Mouse (Mus musculus) forebrain, embryonic 15.5 days (tissue): ENCODE results near the gene Tbc1d14. TPM values are rescaled to one million over a fixed set of nuclear protein-coding genes. Genes with fewer than 3 reads are reported as not detected.

Experiments used
- ATAC-seq: fragments of 200-750 bp; cut with Nextera tagmentation; replicated peaks from 2 replicates; pipeline ENCODE4 v1.8.0; 2017; ENCODE audit warnings: mild to moderate bottlenecking, moderate TSS enrichment, moderate library complexity
- H3K27ac ChIP-seq: fragments of 300-500 bp; sonication (generic); replicated peaks from 2 replicates; pipeline ENCODE4 v1.5.1; 2015; ENCODE audit warnings: mild to moderate bottlenecking, inconsistent platforms
- H3K27me3 ChIP-seq: fragments of 300-500 bp; sonication (generic); 2 replicates; pipeline ENCODE4 v1.6.1; 2015; ENCODE audit warnings: inconsistent platforms
- H3K36me3 ChIP-seq: fragments of 300-500 bp; sonication (generic); 2 replicates; pipeline ENCODE4 v1.6.1; 2015; ENCODE audit warnings: mild to moderate bottlenecking, inconsistent platforms
- H3K4me1 ChIP-seq: fragments of 300-500 bp; sonication (generic); 2 replicates; pipeline ENCODE4 v1.6.1; 2015; ENCODE audit warnings: inconsistent platforms
- H3K4me2 ChIP-seq: fragments of 300-500 bp; sonication (generic); replicated peaks from 2 replicates; pipeline ENCODE4 v1.6.1; 2015; ENCODE audit warnings: mild to moderate bottlenecking, inconsistent platforms
- H3K4me3 ChIP-seq: fragments of 300-500 bp; sonication (generic); 2 replicates; pipeline ENCODE4 v1.5.1; 2015; ENCODE audit warnings: mild to moderate bottlenecking, inconsistent platforms
- H3K9ac ChIP-seq: fragments of 300-500 bp; sonication (generic); replicated peaks from 2 replicates; pipeline ENCODE4 v1.6.1; 2015; ENCODE audit warnings: mild to moderate bottlenecking, inconsistent platforms
- H3K9me3 ChIP-seq: fragments of 300-500 bp; sonication (generic); 2 replicates; pipeline ENCODE4 v1.6.1; 2016; ENCODE audit warnings: inconsistent platforms
- WGBS: fragments of 180-500 bp; shearing (Covaris S2); methylation state at CpG from one replicate; pipeline ENCODE4 v1.1.7; 2015; ENCODE audit warnings: mixed read lengths; 5-methylcytosine and 5-hydroxymethylcytosine counted together
- polyA plus RNA-seq: library from polyadenylated mRNA; unstranded; fragments of >200 nt; fragmentation: Nextera tagmentation; extraction: Ambion mirVana; gene quantifications from 2 replicates; pipeline ENCODE4 v1.2.1, GENCODE M21; 2015

Gene Tbc1d14
- polyA plus RNA-seq, 1 experiment from 2014 or later: 104 TPM

DNA sequence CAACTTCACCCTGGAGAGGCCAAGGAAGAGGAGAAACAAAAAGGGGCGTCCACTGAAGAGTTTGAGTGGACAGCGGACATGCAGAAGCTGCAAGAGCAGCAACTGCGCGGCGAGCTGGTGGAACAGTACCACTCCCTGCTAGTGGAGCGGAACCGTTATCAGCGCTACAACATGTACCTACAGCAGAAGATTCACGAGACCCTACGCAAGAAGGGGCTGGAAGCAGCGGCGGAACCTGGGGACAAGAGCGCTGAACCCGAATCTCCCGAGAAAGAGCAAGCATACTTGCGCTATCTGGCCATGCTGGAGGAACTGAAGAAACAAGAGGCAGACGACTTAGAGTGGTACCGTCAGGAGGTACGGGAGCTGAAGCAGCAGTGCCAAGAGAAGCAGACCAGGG is 107.8 kb downstream of the Tbc1d14 start:
- no peaks in the 10 kb centered on the region for H3K27me3 ChIP-seq
- no peaks in the 10 kb centered on the region for H3K9me3 ChIP-seq
- peak overlapping the region; percentile 97 for H3K4me2 ChIP-seq
- WGBS: 50% methylated on average over 19 of the region's 19 CpGs
- H3K27ac ChIP-seq: no peak overlapping the region
- peak overlapping the region; percentile 58; the same call in 1 of the 2 replicates for H3K9ac ChIP-seq
- peak overlapping the region; percentile 96 for H3K4me3 ChIP-seq
- no peak for ATAC-seq
- H3K4me1 ChIP-seq: peaks cover 39% of the 10 kb centered on the region
- H3K36me3 ChIP-seq: no peaks in the 10 kb centered on the region

DNA sequence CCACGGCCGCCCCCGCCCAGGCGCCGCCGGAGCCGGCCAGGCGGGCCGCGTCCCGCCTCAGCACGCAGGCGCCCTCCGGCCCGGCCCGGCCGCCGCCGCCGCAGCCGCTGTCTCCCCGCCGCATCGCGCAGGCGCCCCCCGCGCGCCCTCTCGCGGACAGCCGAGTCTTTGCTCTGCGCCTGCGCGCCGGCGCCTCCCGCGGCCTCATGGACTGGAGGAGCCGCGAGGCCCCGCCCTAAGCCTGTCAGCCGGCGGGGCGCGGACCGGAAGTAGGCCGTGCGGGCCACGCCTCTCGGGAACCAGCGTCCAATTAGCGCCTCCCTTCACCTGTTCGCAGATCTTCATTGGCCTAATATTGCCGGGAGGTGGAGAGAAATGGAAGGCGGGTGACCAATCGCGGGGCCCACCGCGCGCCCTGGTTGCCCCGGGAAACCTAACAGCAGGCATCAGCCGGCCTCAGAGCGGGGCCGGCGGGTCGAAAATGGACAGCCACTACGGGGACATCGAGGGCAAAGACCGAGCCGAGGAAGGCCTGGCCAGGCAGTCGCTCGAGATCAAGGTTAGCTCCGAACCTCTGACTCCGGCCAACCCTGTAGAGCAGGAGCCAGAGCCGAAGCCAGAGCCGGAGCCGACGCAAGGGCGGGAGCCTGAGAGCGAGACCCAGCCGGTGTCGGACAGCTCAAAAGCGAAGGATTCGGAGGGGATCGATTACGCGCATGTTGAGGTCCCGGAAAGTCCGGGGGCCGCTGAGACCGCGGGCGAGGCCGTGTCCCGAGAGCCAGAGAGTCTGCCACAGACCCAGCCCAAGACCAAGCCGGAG is 108.7 kb downstream of the Tbc1d14 start, which contains the start of the genes Tada2b and Ccdc96:
Gene Tada2b (minus strand): TSS at position 115 of the 820 bp plus-strand sequence.
Gene Ccdc96 (plus strand): TSS at position 418 of the 820 bp plus-strand sequence.
- Histone ChIP-seq H3K27me3 (no peaks in the 10 kb centered on the region), H3K9ac (peak within 1 kb of the TSS; percentile 96), H3K4me1 (peaks cover 39% of the 10 kb centered on the region), H3K9me3 (no peaks in the 10 kb centered on the region), H3K36me3 (no peaks in the 10 kb centered on the region), H3K4me2 (peak within 1 kb of the TSS; percentile 97), H3K4me3 (peak within 1 kb of the TSS; percentile 96), H3K27ac (peak within 1 kb of the TSS; percentile 78)
- under 1% methylated on average over 87 of the region's 97 CpGs for WGBS
- peak; percentile 99 for ATAC-seq

DNA sequence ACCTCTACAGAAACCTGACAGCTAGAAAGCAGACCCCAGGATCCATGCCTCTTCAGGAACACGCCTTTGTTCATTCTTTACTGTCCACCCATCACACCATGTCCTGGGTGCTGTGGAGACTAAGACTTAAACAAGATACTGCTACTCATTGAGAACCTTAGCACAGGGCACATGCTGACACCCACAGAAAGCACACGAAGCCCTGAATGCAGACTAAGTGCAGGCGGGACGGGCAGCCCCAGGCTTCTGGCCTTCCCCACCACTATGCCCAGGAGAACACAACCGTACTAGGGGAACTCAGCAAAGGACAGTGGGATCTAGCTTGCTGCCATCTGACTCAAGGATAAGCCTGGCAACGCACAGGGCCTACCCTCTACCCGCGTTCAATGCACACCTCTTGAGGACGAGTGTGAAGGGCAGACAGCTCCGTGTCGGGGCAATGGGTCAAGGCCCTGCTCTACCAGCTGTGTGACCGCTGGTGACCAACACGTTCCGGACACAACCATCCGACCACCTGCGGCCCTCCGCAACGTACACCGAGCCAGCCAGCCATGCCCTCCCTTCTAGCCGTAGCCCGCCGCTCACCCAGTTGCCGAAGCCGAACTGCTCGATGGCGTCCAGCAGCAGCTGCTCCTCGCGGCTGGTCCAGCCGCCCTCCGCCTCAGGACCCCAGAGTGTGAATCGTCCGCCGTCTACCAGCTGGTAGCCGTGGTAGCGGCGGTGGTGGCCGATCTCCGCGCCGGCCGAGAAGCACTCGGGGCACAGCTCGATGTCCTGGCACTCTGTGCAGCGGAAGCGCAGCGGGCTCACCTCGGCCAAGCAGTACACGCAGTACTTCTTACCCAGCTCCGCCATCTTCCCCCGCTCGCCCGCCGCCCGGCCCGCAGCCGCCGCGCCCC is 109.6 kb downstream of the Tbc1d14 start:
- H3K9ac ChIP-seq: peak overlapping the region; percentile 96
- H3K27ac ChIP-seq: peak overlapping the region; percentile 78
- WGBS: 1% methylated on average over 56 of the region's 58 CpGs
- peak overlapping the region; percentile 70 for H3K4me2 ChIP-seq
- H3K4me1 ChIP-seq: peaks cover 39% of the 10 kb centered on the region
- ATAC-seq: peak; percentile 26
- no peaks in the 10 kb centered on the region for H3K9me3 ChIP-seq
- peak overlapping the region; percentile 96 for H3K4me3 ChIP-seq
- H3K27me3 ChIP-seq: no peaks in the 10 kb centered on the region
- H3K36me3 ChIP-seq: no peaks in the 10 kb centered on the region

GRCm38 (mm10) chr5:36481114-36481513 is 112.0 kb downstream of the Tbc1d14 start:
- H3K27me3 ChIP-seq: no peaks in the 10 kb centered on the region
- no peak overlapping the region for H3K4me2 ChIP-seq
- H3K4me3 ChIP-seq: no peak overlapping the region
- peaks cover 39% of the 10 kb centered on the region for H3K4me1 ChIP-seq
- H3K27ac ChIP-seq: no peak overlapping the region
- WGBS: 63% methylated on average over 1 of the region's 1 CpGs
- no peaks in the 10 kb centered on the region; the same call in 1 of the 2 replicates for H3K36me3 ChIP-seq
- ATAC-seq: no peak
- no peaks in the 10 kb centered on the region for H3K9me3 ChIP-seq
- H3K9ac ChIP-seq: no peak overlapping the region

DNA sequence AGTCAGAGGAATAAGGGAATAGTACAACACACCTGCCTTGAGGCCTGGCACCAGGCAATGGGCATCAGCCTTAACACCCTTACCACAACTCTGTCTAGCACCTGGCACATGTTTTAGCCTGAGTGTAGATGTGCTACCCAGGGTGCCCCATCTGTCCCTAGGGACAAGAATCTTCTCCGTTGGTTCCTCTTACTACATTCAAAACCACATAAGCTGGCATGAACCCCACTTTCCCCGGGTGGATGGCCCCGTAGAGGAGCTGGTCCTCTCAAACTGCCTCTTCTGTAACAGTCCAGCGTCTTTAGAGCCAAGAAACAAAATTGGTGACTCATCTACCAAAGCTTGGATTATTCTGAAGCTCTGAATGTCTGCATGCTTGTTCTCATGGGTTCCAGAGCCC is 112.7 kb downstream of the Tbc1d14 start:
- 91% methylated on average over 4 of the region's 4 CpGs for WGBS
- Histone ChIP-seq H3K27me3 (no peaks in the 10 kb centered on the region), H3K4me1 (peaks cover 37% of the 10 kb centered on the region)

GRCm38 (mm10) chr5:36479735-36480134 is 113.3 kb downstream of the Tbc1d14 start:
- no peak overlapping the region for H3K27ac ChIP-seq

More for the DNA sequence above, 112.7 kb downstream of the Tbc1d14 start:
- Histone ChIP-seq H3K36me3 (no peaks in the 10 kb centered on the region; the same call in 1 of the 2 replicates), H3K4me2 (no peak overlapping the region), H3K27ac (no peak overlapping the region), H3K9ac (no peak overlapping the region), H3K4me3 (no peak overlapping the region), H3K9me3 (no peaks in the 10 kb centered on the region)
- ATAC-seq: no peak

GRCm38 (mm10) chr5:36478540-36479420 is 114.3 kb downstream of the Tbc1d14 start:
- Histone ChIP-seq H3K9ac (no peak overlapping the region), H3K4me3 (no peak overlapping the region), H3K4me1 (peaks cover 29% of the 10 kb centered on the region), H3K9me3 (no peaks in the 10 kb centered on the region), H3K36me3 (peaks cover 8% of the 10 kb centered on the region; the same call in 1 of the 2 replicates), H3K27ac (no peak overlapping the region), H3K4me2 (no peak overlapping the region), H3K27me3 (no peaks in the 10 kb centered on the region)
- no peak for ATAC-seq
- 92% methylated on average over 6 of the region's 6 CpGs for WGBS

More at GRCm38 (mm10) chr5:36479735-36480134, 113.3 kb downstream of the Tbc1d14 start:
- Histone ChIP-seq H3K4me1 (peaks cover 31% of the 10 kb centered on the region), H3K4me2 (no peak overlapping the region), H3K27me3 (no peaks in the 10 kb centered on the region), H3K9ac (no peak overlapping the region), H3K9me3 (no peaks in the 10 kb centered on the region), H3K4me3 (no peak overlapping the region), H3K36me3 (peaks cover 2% of the 10 kb centered on the region; the same call in 1 of the 2 replicates)
- 85% methylated on average over 2 of the region's 2 CpGs for WGBS
- ATAC-seq: no peak

DNA sequence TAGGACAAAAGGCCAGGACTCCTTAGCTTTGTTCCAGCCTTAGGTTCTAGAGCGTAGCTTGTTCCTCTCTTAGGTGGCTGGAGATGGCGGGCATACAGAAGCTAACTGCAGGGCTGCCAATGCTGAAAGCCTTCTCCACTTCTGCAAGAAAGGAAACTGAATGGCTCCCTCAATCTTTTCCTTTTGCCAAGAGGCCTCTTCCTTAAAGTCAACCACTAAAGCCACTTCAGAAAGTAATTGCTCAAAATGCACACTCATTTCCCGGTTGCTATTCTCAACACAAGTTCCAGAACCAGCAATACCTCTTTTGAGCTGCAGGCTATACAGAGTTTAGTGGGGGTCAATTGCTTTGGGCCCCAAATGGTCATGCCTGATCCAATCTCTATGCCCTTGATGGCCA is 115.6 kb downstream of the Tbc1d14 start:
- peaks cover 19% of the 10 kb centered on the region for H3K36me3 ChIP-seq
- no peaks in the 10 kb centered on the region for H3K27me3 ChIP-seq
- no peaks in the 10 kb centered on the region for H3K9me3 ChIP-seq
- H3K9ac ChIP-seq: no peak overlapping the region
- H3K4me3 ChIP-seq: no peak overlapping the region
- peaks cover 19% of the 10 kb centered on the region for H3K4me1 ChIP-seq
- no peak overlapping the region for H3K27ac ChIP-seq
- H3K4me2 ChIP-seq: no peak overlapping the region
- no peak for ATAC-seq
- WGBS: 89% methylated on average over 3 of the region's 3 CpGs

- WGBS: 88% methylated on average over 5 of the region's 5 CpGs
- ATAC-seq: no peak
Measured at GRCm38 (mm10) chr5:36474283-36474682, 118.8 kb downstream of the Tbc1d14 start.

DNA sequence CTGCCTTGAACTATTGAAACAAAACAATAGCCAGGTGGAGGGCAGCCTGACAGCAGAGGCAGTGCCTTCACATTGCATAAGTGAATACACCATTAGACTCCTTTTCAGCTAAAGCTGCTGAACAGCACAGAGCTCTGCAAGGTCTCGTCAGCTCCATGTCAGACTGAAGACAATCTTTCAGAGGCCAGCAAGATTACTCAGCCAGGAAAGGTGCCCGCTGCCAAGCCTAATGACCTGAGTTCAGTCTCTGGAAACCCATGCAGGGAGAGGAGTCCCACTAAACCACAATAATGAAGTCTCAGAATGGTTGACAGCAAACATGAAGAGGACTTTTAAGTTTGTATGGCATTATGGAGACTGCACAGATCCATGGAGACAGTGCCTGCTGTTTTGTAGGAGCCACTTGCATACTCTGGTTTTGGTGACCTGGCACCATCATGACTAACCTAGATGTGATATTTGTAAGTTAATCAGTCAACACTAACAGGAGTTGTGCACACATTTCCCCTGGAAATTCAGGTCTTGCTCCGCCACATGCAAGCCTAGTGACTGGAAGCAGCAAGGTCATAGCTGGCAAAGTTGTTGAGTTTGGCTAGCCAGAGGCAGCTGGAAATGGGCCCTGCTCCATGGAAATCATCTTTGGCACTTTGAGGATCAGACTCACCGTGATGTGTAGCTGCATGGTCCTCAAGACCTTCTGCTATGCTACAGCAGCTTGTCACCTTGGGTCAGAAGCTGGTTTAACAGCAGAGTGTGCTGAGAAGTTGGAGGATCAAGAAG is 120.0 kb downstream of the Tbc1d14 start:
- Histone ChIP-seq H3K4me3 (no peak overlapping the region), H3K9ac (no peak overlapping the region), H3K4me2 (no peak overlapping the region), H3K27ac (no peak overlapping the region), H3K36me3 (peaks cover 55% of the 10 kb centered on the region), H3K4me1 (no peaks in the 10 kb centered on the region), H3K9me3 (no peaks in the 10 kb centered on the region), H3K27me3 (no peaks in the 10 kb centered on the region)
- 90% methylated on average over 4 of the region's 4 CpGs for WGBS
- ATAC-seq: no peak

More at GRCm38 (mm10) chr5:36474283-36474682, 118.8 kb downstream of the Tbc1d14 start:
- Histone ChIP-seq H3K9ac (no peak overlapping the region), H3K27ac (no peak overlapping the region), H3K27me3 (no peaks in the 10 kb centered on the region), H3K4me1 (no peaks in the 10 kb centered on the region), H3K36me3 (peaks cover 50% of the 10 kb centered on the region), H3K9me3 (no peaks in the 10 kb centered on the region), H3K4me3 (no peak overlapping the region), H3K4me2 (no peak overlapping the region)
